Mouse (Mus musculus) small intestine, adult 10 weeks (tissue): ENCODE results near the gene Ranbp3. TPM values are rescaled to one million over a fixed set of nuclear protein-coding genes. Genes with fewer than 3 reads are reported as not detected.

ENCODE experiments used
- polyA plus RNA-seq: library from polyadenylated mRNA; stranded (reverse); fragments of 350-450 nt; fragmentation: Illumina TruSeq; extraction: RNeasy Lipid Tissue Mini Kit (QIAGEN cat#74804); gene quantifications from one replicate; pipeline ENCODE4 v1.2.3, GENCODE M21; 2014; ENCODE audit warnings: low replicate concordance

Gene Ranbp3
- polyA plus RNA-seq: 0.89 TPM

GRCm38 (mm10) chr17:56672941-56673646, at the start of gene Ranbp3:
Gene Ranbp3, plus strand, starts transcription at chr17:56673294.

GRCm38 (mm10) chr17:56626754-56627470, 46.2 kb upstream of the Ranbp3 start, which contains the start of gene Lonp1:
Gene Lonp1, minus strand, starts transcription at chr17:56626887.

GRCm38 (mm10) chr17:56627530-56628277, 45.4 kb upstream of the Ranbp3 start, which contains the start of gene Catsperd:
Gene Catsperd, plus strand, starts transcription at chr17:56628143.

GRCm38 (mm10) chr17:56717363-56718058, 44.4 kb downstream of the Ranbp3 start, which contains the start of the genes Ndufa11 and Vmac:
Gene Ndufa11, plus strand, starts transcription at chr17:56717767.
Gene Vmac, minus strand, starts transcription at chr17:56718022.

GRCm38 (mm10) chr17:56757416-56758123, 84.5 kb downstream of the Ranbp3 start, which contains the start of gene Nrtn:
Gene Nrtn, minus strand, starts transcription at chr17:56757530.

Other genes with a start within 250 kb of the Ranbp3 start
- gene Ptprs, start 196.8 kb upstream of the Ranbp3 start, polyA plus RNA-seq: 0.37 TPM
- not detected for gene Znrf4, start 160.9 kb upstream of the Ranbp3 start, polyA plus RNA-seq
- gene Gm20219, start 118.9 kb upstream of the Ranbp3 start, polyA plus RNA-seq: 0.45 TPM
- 33.0 TPM for gene Safb2, start 88.7 kb upstream of the Ranbp3 start, polyA plus RNA-seq
- gene Safb, start 88.5 kb upstream of the Ranbp3 start, polyA plus RNA-seq: 8.7 TPM
- gene 2410015M20Rik, start 63.5 kb upstream of the Ranbp3 start, polyA plus RNA-seq: 1.7 TPM
- not detected for gene Rpl36, start 59.9 kb upstream of the Ranbp3 start, polyA plus RNA-seq
- 1.2 TPM for gene Lonp1, start 46.4 kb upstream of the Ranbp3 start, polyA plus RNA-seq
- gene Catsperd, start 45.2 kb upstream of the Ranbp3 start, polyA plus RNA-seq: 0.26 TPM
- not detected for gene Ndufa11, start 44.5 kb downstream of the Ranbp3 start, polyA plus RNA-seq
- 3.3 TPM for gene Vmac, start 44.7 kb downstream of the Ranbp3 start, polyA plus RNA-seq
- not detected for gene Nrtn, start 84.2 kb downstream of the Ranbp3 start, polyA plus RNA-seq
- gene Dus3l, start 91.5 kb downstream of the Ranbp3 start, polyA plus RNA-seq: 1.4 TPM
- not detected for gene Prr22, start 97.0 kb downstream of the Ranbp3 start, polyA plus RNA-seq
- gene Rfx2, start 157.7 kb downstream of the Ranbp3 start, polyA plus RNA-seq: 0.11 TPM
- gene Acsbg2, start 201.2 kb downstream of the Ranbp3 start, polyA plus RNA-seq: not detected
- not detected for gene 1700061G19Rik, start 202.2 kb downstream of the Ranbp3 start, polyA plus RNA-seq